In the genomic region with DNA sequence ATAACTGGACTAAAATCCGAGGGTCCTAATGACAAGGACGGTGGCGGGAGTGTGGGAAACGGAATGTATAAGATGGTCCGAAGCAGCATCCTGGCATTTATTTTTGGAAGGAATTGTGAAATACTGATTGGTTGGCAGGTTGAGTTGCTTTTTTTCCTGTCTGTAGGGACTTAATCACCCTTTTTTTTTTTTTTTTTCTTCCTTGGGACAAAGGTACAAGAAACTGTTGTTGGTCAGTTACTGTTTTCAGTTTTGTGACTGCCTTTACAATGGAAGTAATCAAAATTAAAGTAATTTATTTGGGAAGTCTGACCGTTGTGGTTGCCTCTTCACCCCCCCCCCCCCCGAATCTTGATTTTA, we compare ENCODE assay signal across 8 mouse cellular contexts. TPM values are rescaled to one million over a fixed set of nuclear protein-coding genes. Genes with fewer than 3 reads are reported as not detected.
DNase-seq lines count a peak whose midpoint lies in the region; ATAC-seq and TF ChIP-seq lines count a peak whose summit lies in the region.

No protein-coding gene starts in this region.

- peak overlapping the region; percentile 85 for H3K4me2 ChIP-seq in heart, embryonic 11.5 days
- peak overlapping the region; percentile 99 for H3K4me2 ChIP-seq in CH12.LX (ENCODE audit: insufficient read depth, low read depth, poor library complexity, severe bottlenecking)
- H3K4me2 ChIP-seq in forebrain, embryonic 13.5 days: peak overlapping the region; percentile 95
- peak overlapping the region; percentile 89 for H3K4me2 ChIP-seq in liver, embryonic 12.5 days

- no peaks in the 10 kb centered on the region for H3K4me1 ChIP-seq in heart, embryonic 11.5 days (ENCODE audit: control insufficient read depth, insufficient read depth, low read length)
- peaks cover 5 to 33% of the 10 kb centered on the region in 2 experiments; a peak in 3 of 4 replicates for H3K4me1 ChIP-seq in CH12.LX (ENCODE audit: control insufficient read depth in 1 of 2, insufficient read depth in 2 of 2)
- H3K4me1 ChIP-seq in forebrain, embryonic 13.5 days: peaks cover 18% of the 10 kb centered on the region
- H3K4me1 ChIP-seq in liver, embryonic 12.5 days: peaks cover 55% of the 10 kb centered on the region

- in situ Hi-C loops in CH12.LX (cut with MboI; ENCODE audit: low pct_ligation_motif_present, low pct_unique_long_range_greater_than_20kb, low sequenced_read_pairs): no loop called here

- no peaks in the 10 kb centered on the region for H3K9me3 ChIP-seq in heart, embryonic 11.5 days (replicated peaks; ENCODE audit: control insufficient read depth, low read length)
- H3K9me3 ChIP-seq in CH12.LX (replicated peaks; ENCODE audit: low read length): no peaks in the 10 kb centered on the region
- no peaks in the 10 kb centered on the region for H3K9me3 ChIP-seq in forebrain, embryonic 13.5 days (replicated peaks)
- no peaks in the 10 kb centered on the region for H3K9me3 ChIP-seq in liver, embryonic 12.5 days (replicated peaks)

- peak overlapping the region; percentile 93; the same call in 1 of the 2 replicates for H3K27ac ChIP-seq in heart, embryonic 11.5 days (ENCODE audit: low read depth, low read length)
- peak overlapping the region; percentile 93 for H3K27ac ChIP-seq in CH12.LX (ENCODE audit: insufficient read depth, low read depth)
- H3K27ac ChIP-seq in forebrain, embryonic 13.5 days: peak overlapping the region; percentile 98
- H3K27ac ChIP-seq in liver, embryonic 12.5 days: peak overlapping the region; percentile 95

- dilution Hi-C loops in CH12.LX (cut with MboI; ENCODE audit: extremely low pct_ligation_motif_present, extremely low pct_unique_long_range_greater_than_20kb, low sequenced_read_pairs): no loop called here

- H3K4me3 ChIP-seq in heart, embryonic 11.5 days (ENCODE audit: low read depth, low read length): peak overlapping the region; percentile 76
- H3K4me3 ChIP-seq in CH12.LX (replicated peaks in 1 of 3; ENCODE audit: low read depth in 2 of 3, low read length in 2 of 3, poor library complexity in 1 of 3): peak overlapping the region; percentile 82 to 95 (median 88)
- H3K4me3 ChIP-seq in forebrain, embryonic 13.5 days: peak overlapping the region; percentile 93
- H3K4me3 ChIP-seq in liver, embryonic 12.5 days: peak overlapping the region; percentile 83

- H3K79me2 ChIP-seq in CH12.LX (replicated peaks; ENCODE audit: control insufficient read depth, extremely low read depth, insufficient read depth, poor library complexity, severe bottlenecking): peaks cover 49% of the 10 kb centered on the region

- WGBS in heart, embryonic 11.5 days (ENCODE audit: insufficient replicate concordance): 0% methylated on average over 7 of the region's 7 CpGs
- WGBS in forebrain, embryonic 13.5 days: under 1% methylated on average over 7 of the region's 7 CpGs
- under 1% methylated on average over 7 of the region's 7 CpGs for WGBS in liver, embryonic 12.5 days (ENCODE audit: insufficient replicate concordance)

- DNase-seq in heart, postnatal 14 days: no peak
- no peak for DNase-seq in CH12.LX (ENCODE audit: extremely low read depth)
- no peak for DNase-seq in retina, embryonic 14.5 days (ENCODE audit: low spot score)
- no peak for DNase-seq in left cerebral cortex, postnatal 25 days (ENCODE audit: low spot score in 2 of 2)

- ATAC-seq in heart, embryonic 11.5 days (replicated peaks; ENCODE audit: insufficient number of reproducible peaks, low FRiP score, low TSS enrichment): no peak
- no peak for ATAC-seq in forebrain, embryonic 13.5 days
- ATAC-seq in liver, embryonic 12.5 days: no peak
- ATAC-seq in inflammation-experienced regulatory T-cells, adult 6 months: no peak

- intact Hi-C loops in heart, postnatal 14 days (cut with DNase I): loop anchor here (5.0 kb wide), 1 partner anchor 65 kb away; no protein-coding TSS in a partner anchor
- intact Hi-C loops in left cerebral cortex, postnatal 25 days (cut with DNase I): loop anchor here (5.0 kb wide), 2 partner anchors 70 to 135 kb away; partner anchors contain the start of gene Hdhd5

- TF ChIP-seq POLR2A in CH12.LX (IDR thresholded peaks at IDR 0.05; ENCODE audit: low read depth, low read length): no peak

- TF ChIP-seq EP300 in CH12.LX (IDR thresholded peaks at IDR 0.05; ENCODE audit: low read length): no peak

- H3K27me3 ChIP-seq in heart, embryonic 11.5 days (ENCODE audit: control insufficient read depth, insufficient read depth, low read length): no peaks in the 10 kb centered on the region
- H3K27me3 ChIP-seq in CH12.LX (replicated peaks): peaks cover 4% of the 10 kb centered on the region
- H3K27me3 ChIP-seq in forebrain, embryonic 13.5 days: peaks cover 13% of the 10 kb centered on the region; the same call in 1 of the 2 replicates
- H3K27me3 ChIP-seq in liver, embryonic 12.5 days (replicated peaks): no peaks in the 10 kb centered on the region

- H3K36me3 ChIP-seq in heart, embryonic 11.5 days (ENCODE audit: control insufficient read depth, insufficient read depth, low read length): no peaks in the 10 kb centered on the region
- H3K36me3 ChIP-seq in CH12.LX (replicated peaks in 1 of 2; ENCODE audit: control insufficient read depth in 1 of 2, insufficient read depth in 1 of 2, low read length in 1 of 2): no peaks in the 10 kb centered on the region
- no peaks in the 10 kb centered on the region for H3K36me3 ChIP-seq in forebrain, embryonic 13.5 days (ENCODE audit: poor library complexity, severe bottlenecking)
- no peaks in the 10 kb centered on the region for H3K36me3 ChIP-seq in liver, embryonic 12.5 days

- TF ChIP-seq CTCF in CH12.LX (conservative IDR thresholded peaks at IDR 0.05 in 1 of 2, IDR thresholded peaks at IDR 0.05 in 1 of 2; ENCODE audit: low read depth in 2 of 2, low read length in 2 of 2): no peak

- TF ChIP-seq RAD21 in CH12.LX (IDR thresholded peaks at IDR 0.05; ENCODE audit: low read depth, low read length): no peak

- H3K9ac ChIP-seq in heart, embryonic 11.5 days (ENCODE audit: low read depth, low read length): peak overlapping the region; percentile 82
- H3K9ac ChIP-seq in CH12.LX (ENCODE audit: insufficient read depth, low read depth): peak overlapping the region; percentile 90
- peak overlapping the region; percentile 92 for H3K9ac ChIP-seq in forebrain, embryonic 13.5 days
- H3K9ac ChIP-seq in liver, embryonic 12.5 days: peak overlapping the region; percentile 91

TF ChIP-seq in CH12.LX, 34 proteins besides CTCF, POLR2A, EP300 and RAD21:
- TF ChIP-seq SIN3A (IDR thresholded peaks at IDR 0.05; ENCODE audit: low read length) (0 out of 2 replicates have a peak, but pooled peaks have one; percentile 7), ZNF384 (IDR thresholded peaks at IDR 0.05; ENCODE audit: low read depth, low read length) (peak; percentile 73), BHLHE40 (IDR thresholded peaks at IDR 0.05; ENCODE audit: low read depth, low read length) (0 out of 2 replicates have a peak, but pooled peaks have one; percentile 8), GABPA (IDR thresholded peaks at IDR 0.05; ENCODE audit: insufficient replicate concordance, low read depth, low read length) (no peak), CHD1 (IDR thresholded peaks at IDR 0.05; ENCODE audit: low read depth, low read length) (peak; percentile 71; the same call in 1 of the 2 replicates)

RNA-seq across cellular contexts. Expression of gene Cecr2, which starts 1.2 kb away (rescaled TPM):
- 3.0 and 4.2 TPM in 2 replicates for polyA plus RNA-seq in heart, embryonic 11.5 days (2014; fragmentation: Nextera tagmentation; extraction: Ambion mirVana)
- total RNA-seq in heart, postnatal 14 days (2021): 10 to 100 TPM; 13.4 to 17.1 TPM
- total RNA-seq in CH12.LX (2012; rRNA removed) (10.6 and 12.5 TPM in 2 replicates), CH12.LX (2014; rRNA removed) (5.7 and 6.6 TPM in 2 replicates)
- 15.0 and 16.9 TPM in 2 replicates for polyA plus RNA-seq in CH12.LX (2012; ENCODE audit: insufficient read length, low read depth)
- polyA plus RNA-seq in forebrain, embryonic 13.5 days (2015; fragmentation: Nextera tagmentation; extraction: Ambion mirVana): 7.1 and 7.3 TPM in 2 replicates
- polyA plus RNA-seq in liver, embryonic 12.5 days (2016; fragmentation: Nextera tagmentation; extraction: Ambion mirVana): 8.8 and 10.4 TPM in 2 replicates
- polyA plus RNA-seq in inflammation-experienced regulatory T-cells, adult 6 months (2017; shearing (Covaris generic)): under 1 TPM; 0.25 to 0.46 (median 0.35) TPM
- 1 to 10 TPM; 3.4 to 4.6 TPM for total RNA-seq in left cerebral cortex, postnatal 25 days (2021)
